ENCODE assay signal across 13 mouse cellular contexts in the genomic region with DNA sequence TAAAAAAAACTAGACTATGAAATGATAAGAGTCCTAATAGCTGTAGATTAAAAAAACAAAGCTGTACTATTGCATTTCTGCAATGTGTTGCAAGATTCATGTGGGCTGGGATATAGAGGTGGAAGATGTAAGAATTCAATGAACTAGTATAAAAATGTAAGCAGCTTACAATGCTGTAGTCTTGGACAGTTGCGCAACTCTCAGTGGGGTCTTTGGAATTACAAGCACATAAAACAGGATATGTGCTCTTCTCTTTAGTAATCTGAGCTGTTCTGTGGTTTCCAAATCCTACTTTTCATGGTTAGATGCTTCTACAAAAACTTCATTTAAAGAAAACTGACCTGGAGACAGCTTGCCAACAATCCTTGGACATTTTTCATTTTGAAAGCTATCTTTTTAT.
"Had no signal": no experiment of that assay in that cellular context is flagged by ENCODE, and none has a peak within 500 bp of the region (broad histone marks: within the 10 kb centered on the region; RNA-seq: fewer than 3 reads in every experiment).

No protein-coding gene starts in this region.

- H3K4me3 ChIP-seq: limb, embryonic 13.5 days; liver, embryonic 12.5 days; lung, embryonic 15.5 days; midbrain, embryonic 10.5 days; neural tube, embryonic 12.5 days had no signal

- H3K27ac ChIP-seq: limb, embryonic 13.5 days; liver, embryonic 12.5 days; lung, embryonic 15.5 days; midbrain, embryonic 10.5 days; neural tube, embryonic 12.5 days had no signal

- ATAC-seq: liver, embryonic 12.5 days had no signal

- H3K9me3 ChIP-seq: limb, embryonic 13.5 days; liver, embryonic 12.5 days; lung, embryonic 15.5 days; neural tube, embryonic 12.5 days had no signal

- H3K4me2 ChIP-seq: limb, embryonic 13.5 days; liver, embryonic 12.5 days; lung, embryonic 15.5 days; neural tube, embryonic 12.5 days had no signal

- DNase-seq: kidney, adult 8-10 months; kidney, postnatal 25 days; layer of hippocampus, adult 9-11 months; midbrain, embryonic 14.5 days; right cerebral cortex, postnatal 4 days; spleen, adult 18-20 months; thymus, adult 18-20 months; thymus, postnatal 14 days had no signal

- H3K36me3 ChIP-seq: limb, embryonic 13.5 days; liver, embryonic 12.5 days; lung, embryonic 15.5 days; midbrain, embryonic 10.5 days; neural tube, embryonic 12.5 days had no signal

- H3K9ac ChIP-seq: limb, embryonic 13.5 days; liver, embryonic 12.5 days; lung, embryonic 15.5 days; neural tube, embryonic 12.5 days had no signal

- H3K4me1 ChIP-seq: limb, embryonic 13.5 days; liver, embryonic 12.5 days; lung, embryonic 15.5 days; midbrain, embryonic 10.5 days; neural tube, embryonic 12.5 days had no signal

- H3K27me3 ChIP-seq: limb, embryonic 13.5 days; liver, embryonic 12.5 days; lung, embryonic 15.5 days; neural tube, embryonic 12.5 days had no signal
